Mouse (Mus musculus) liver, postnatal 0 days (tissue): ENCODE data around the gene Ibtk.

Experiments used
- CTCF ChIP-seq: sonication (generic); IDR thresholded peaks from 2 replicates; pipeline ENCODE4 v1.5.1; 2016; ENCODE audit warnings: antibody characterized with exemption, low read depth
- EP300 ChIP-seq: IDR thresholded peaks from 2 replicates; pipeline ENCODE4 v1.6.1; 2016; ENCODE audit warnings: antibody characterized with exemption, low read depth, mild to moderate bottlenecking

- TF ChIP-seq CTCF (peak; percentile 57), EP300 (peak; percentile 66)
Measured at GRCm38 (mm10) chr9:85749142-85749921, at the start of gene Ibtk.
